Mouse (Mus musculus): ENCODE results near the gene Polrmt. TPM values are rescaled to one million over a fixed set of nuclear protein-coding genes. Genes with fewer than 3 reads are reported as not detected.

The Polrmt gene
- 7.7 and 12.8 TPM in 2 replicates for total RNA-seq (2014; rRNA removed)
- 32.7 and 42.4 TPM in 2 replicates for polyA plus RNA-seq (2012; rRNA removed)

DNA sequence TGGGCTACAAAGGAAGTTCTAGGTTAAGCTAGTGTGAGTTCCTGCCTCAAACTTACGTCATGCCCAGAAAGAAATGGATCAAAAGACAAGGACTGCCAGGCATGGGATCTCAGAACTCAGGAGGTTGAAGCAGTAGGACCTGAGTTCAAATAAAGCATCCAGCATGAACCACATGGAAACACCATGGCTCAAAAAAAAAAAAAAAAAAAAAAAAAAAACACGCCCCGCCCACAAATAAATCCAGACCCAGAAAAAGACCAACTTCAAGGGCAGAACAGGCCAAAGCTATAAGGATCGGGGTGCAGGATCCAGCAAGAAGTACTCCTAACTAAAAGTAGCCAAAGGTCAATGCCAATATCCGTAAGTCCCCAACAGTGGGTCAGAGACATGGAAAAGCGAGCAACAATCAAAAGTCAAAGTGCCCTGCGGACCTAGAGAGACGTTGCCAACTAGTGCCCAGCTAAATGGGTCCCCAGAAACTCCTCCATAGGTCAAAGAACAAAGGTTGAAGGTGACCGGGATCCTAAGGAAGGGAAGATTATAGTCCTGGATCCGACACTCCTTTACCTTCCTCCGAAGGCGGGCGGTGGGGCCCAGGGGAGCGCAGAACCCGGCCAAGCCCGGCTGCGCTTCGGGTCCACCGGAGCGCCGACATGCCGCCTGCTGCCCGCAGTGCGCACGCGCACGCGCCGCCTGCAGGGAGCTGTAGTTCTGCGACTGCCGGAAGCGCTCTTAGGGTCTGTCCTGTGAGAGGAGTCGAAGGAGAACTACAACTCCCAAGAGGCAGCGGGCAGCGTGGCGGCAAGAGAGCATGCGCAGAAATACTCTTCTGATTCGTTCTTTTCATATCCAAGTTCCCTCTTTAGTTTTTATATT is at the start of gene Polrmt:
Gene Polrmt, minus strand, starts transcription at position 684 of the 876 bp plus-strand sequence.
- 1% methylated on average over 38 of the region's 38 CpGs for whole genome bisulfite sequencing
- peaks cover 7% of the 10 kb centered on the region; the same call in 1 of the 2 replicates for H3K36me3 ChIP-seq (ENCODE audit: control insufficient read depth, insufficient read depth, low read length)
- H3K79me2 ChIP-seq (ENCODE audit: control insufficient read depth, insufficient read depth, low read length) = no peaks in the 10 kb centered on the region
- DNase-seq (ENCODE audit: extremely low read depth, low read depth, low spot score) = peak; percentile 94
- H3K27me3 ChIP-seq (ENCODE audit: control insufficient read depth, insufficient read depth, low read length) = no peaks in the 10 kb centered on the region
- H3K27ac ChIP-seq (replicated peaks; ENCODE audit: insufficient read depth, low read depth, low read length) = peak within 1 kb of the TSS; percentile 77
- H3K4me3 ChIP-seq (ENCODE audit: insufficient read depth, low read depth, low read length) = peak within 1 kb of the TSS; percentile 75
- TF ChIP-seq CTCF (IDR thresholded peaks at IDR 0.05; ENCODE audit: low read depth, low read length) (peak; percentile 41), POLR2A (IDR thresholded peaks at IDR 0.05; ENCODE audit: extremely low read depth, insufficient read depth, low read length) (peak; percentile 65; the same call in 1 of the 2 replicates)
- H3K4me1 ChIP-seq (ENCODE audit: control insufficient read depth, insufficient read depth, low read length) = peaks cover 5% of the 10 kb centered on the region
- peak within 1 kb of the TSS; percentile 82 for H3K9ac ChIP-seq (ENCODE audit: low read depth, low read length)

DNA sequence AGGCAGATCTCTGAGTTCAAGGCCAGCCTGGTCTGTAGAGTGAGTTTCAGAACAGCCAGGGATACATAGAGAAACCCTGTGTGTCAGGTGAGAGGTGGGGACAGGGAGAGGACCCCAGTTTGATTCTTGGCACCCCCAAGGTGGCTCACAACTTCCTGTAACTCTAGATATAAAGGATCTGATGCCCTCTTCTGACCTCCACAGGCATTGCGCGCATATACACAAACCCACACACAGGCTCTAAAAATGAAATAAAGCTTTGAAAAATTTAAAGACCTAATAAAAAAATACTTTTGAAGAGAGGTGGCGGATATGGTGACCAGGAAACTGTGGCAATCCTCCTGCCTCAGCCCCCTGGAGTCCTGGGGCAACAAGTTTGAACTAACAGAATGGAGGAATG is 49.5 kb upstream of the Polrmt start:
- H3K9ac ChIP-seq (ENCODE audit: low read depth, low read length) = no peak overlapping the region

DNA sequence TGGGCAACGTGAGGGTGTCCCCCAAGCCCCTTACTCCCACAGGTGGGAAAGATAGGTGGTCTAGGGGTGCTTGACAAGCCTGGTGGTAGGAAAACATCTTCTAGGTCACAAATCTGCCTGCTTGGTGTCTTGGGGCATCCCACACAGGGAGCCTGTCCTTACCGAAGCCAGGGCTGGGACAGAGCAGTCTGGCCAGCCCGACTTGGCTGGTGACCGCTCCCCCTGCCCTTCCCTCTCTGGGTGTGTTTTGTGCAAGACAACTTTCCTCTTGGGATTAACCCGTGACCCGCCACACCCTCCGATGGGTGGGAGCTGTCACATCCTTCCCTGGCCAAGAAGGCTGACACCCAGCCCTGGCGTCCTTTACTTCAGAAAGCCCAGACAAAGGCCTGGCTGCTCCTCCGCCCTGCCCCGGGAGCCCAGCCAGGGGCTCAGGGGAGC is 48.1 kb upstream of the Polrmt start:
- Histone ChIP-seq H3K27ac (replicated peaks; ENCODE audit: insufficient read depth, low read depth, low read length) (no peak overlapping the region), H3K4me1 (ENCODE audit: control insufficient read depth, insufficient read depth, low read length) (no peaks in the 10 kb centered on the region), H3K27me3 (ENCODE audit: control insufficient read depth, insufficient read depth, low read length) (0 out of 2 replicates have a peak, but pooled peaks cover 5% of the 10 kb centered on the region), H3K79me2 (ENCODE audit: control insufficient read depth, insufficient read depth, low read length) (no peaks in the 10 kb centered on the region), H3K4me3 (ENCODE audit: insufficient read depth, low read depth, low read length) (peak overlapping the region; percentile 70), H3K36me3 (ENCODE audit: control insufficient read depth, insufficient read depth, low read length) (no peaks in the 10 kb centered on the region), H3K9ac (ENCODE audit: low read depth, low read length) (peak overlapping the region; percentile 35)
- DNase-seq (ENCODE audit: extremely low read depth, low read depth, low spot score) = no peak
- WGBS = 53% methylated on average over 10 of the region's 10 CpGs
- TF ChIP-seq CTCF (IDR thresholded peaks at IDR 0.05; ENCODE audit: low read depth, low read length) = no peak
- no peak for TF ChIP-seq POLR2A (IDR thresholded peaks at IDR 0.05; ENCODE audit: extremely low read depth, insufficient read depth, low read length)

More for the DNA sequence above, 49.5 kb upstream of the Polrmt start:
- TF ChIP-seq POLR2A (IDR thresholded peaks at IDR 0.05; ENCODE audit: extremely low read depth, insufficient read depth, low read length) = no peak
- TF ChIP-seq CTCF (IDR thresholded peaks at IDR 0.05; ENCODE audit: low read depth, low read length) = no peak
- H3K27ac ChIP-seq (replicated peaks; ENCODE audit: insufficient read depth, low read depth, low read length) = no peak overlapping the region
- H3K4me1 ChIP-seq (ENCODE audit: control insufficient read depth, insufficient read depth, low read length) = no peaks in the 10 kb centered on the region
- 0 out of 2 replicates have a peak, but pooled peaks cover 5% of the 10 kb centered on the region for H3K27me3 ChIP-seq (ENCODE audit: control insufficient read depth, insufficient read depth, low read length)
- H3K79me2 ChIP-seq (ENCODE audit: control insufficient read depth, insufficient read depth, low read length) = no peaks in the 10 kb centered on the region
- 97% methylated on average over 3 of the region's 3 CpGs for WGBS
- no peaks in the 10 kb centered on the region for H3K36me3 ChIP-seq (ENCODE audit: control insufficient read depth, insufficient read depth, low read length)
- no peak for DNase-seq (ENCODE audit: extremely low read depth, low read depth, low spot score)
- H3K4me3 ChIP-seq (ENCODE audit: insufficient read depth, low read depth, low read length) = no peak overlapping the region

DNA sequence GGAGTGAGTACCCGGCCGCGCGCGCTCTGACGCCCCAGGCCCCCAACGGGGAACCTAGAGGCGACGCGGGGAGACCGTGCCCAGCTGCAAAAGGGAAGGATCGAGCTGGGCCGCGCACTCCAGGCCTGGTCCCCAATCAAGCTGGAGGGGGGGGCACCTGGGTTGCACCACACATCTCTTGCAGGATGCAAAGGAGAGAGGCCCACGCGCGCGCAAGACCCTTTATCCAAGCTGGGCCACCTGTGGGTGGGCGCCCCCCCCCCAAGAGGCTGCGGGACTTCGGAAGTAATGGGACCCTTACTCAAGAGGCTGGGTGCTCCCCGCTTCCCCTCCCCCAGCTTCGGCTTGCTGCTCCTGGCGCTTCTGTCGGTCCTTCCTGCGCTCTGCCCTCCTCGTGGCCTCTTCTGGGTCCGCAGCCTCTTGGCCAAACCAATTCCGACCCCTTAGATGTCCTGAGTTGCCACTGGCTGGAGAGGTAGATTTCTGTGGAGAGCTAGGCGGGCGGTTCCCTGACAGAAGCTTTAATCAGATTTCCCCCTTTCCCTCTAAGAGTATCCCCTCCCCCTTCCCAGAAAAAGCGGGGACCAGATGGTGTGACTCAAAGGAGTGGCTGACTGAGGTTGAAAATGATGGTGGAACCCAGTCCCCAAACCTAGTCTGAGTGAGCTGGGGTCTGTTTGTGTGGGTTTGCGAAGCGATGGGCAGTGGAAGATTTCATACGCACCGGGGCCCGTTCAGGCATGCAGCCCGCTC is 47.5 kb upstream of the Polrmt start:
- peak overlapping the region; percentile 70 for H3K4me3 ChIP-seq (ENCODE audit: insufficient read depth, low read depth, low read length)
- no peak overlapping the region; the same call in 1 of the 2 replicates for H3K27ac ChIP-seq (replicated peaks; ENCODE audit: insufficient read depth, low read depth, low read length)
- no peaks in the 10 kb centered on the region for H3K4me1 ChIP-seq (ENCODE audit: control insufficient read depth, insufficient read depth, low read length)
- peak overlapping the region; percentile 86 for H3K9ac ChIP-seq (ENCODE audit: low read depth, low read length)
- 18% methylated on average over 37 of the region's 38 CpGs for WGBS
- no peaks in the 10 kb centered on the region for H3K36me3 ChIP-seq (ENCODE audit: control insufficient read depth, insufficient read depth, low read length)
- no peak for TF ChIP-seq POLR2A (IDR thresholded peaks at IDR 0.05; ENCODE audit: extremely low read depth, insufficient read depth, low read length)
- TF ChIP-seq CTCF (IDR thresholded peaks at IDR 0.05; ENCODE audit: low read depth, low read length) = no peak
- no peaks in the 10 kb centered on the region for H3K79me2 ChIP-seq (ENCODE audit: control insufficient read depth, insufficient read depth, low read length)
- 0 out of 2 replicates have a peak, but pooled peaks cover 5% of the 10 kb centered on the region for H3K27me3 ChIP-seq (ENCODE audit: control insufficient read depth, insufficient read depth, low read length)
- no peak for DNase-seq (ENCODE audit: extremely low read depth, low read depth, low spot score)

DNA sequence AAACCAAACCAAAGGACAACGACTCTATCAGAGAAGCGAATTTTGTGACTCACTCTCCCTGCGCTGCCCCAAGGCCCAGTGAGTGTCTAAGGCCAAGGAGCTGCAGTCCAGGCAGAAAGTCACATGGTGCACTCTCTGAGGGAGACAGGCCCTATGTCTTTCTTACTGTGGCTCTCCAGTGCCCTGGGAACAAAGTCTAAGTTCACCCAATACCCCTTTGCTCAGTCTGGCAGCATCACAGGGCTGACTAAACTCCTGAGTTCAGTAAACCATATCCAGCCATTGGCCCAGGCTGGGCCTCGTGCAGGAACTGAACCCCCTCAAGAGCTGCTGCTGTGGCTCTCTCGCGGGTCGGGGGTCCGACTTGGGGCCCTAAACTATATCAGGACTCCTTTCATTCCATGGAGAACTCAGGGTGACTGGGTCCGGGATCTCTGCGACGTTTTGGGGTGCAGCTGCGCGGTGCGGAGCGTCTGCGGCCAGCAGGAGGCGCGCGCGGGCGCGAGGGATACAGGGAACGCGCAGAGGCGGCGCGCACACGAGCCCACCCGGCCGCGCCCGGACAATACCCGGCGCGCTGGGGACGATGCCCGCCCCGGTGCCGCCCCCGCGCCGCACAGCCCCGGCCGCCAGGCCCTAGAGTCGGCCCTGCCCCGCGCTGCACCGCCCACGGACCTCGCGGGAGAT is 46.8 kb upstream of the Polrmt start, which contains the start of gene Palm:
Gene Palm, plus strand, starts transcription at position 522 of the 687 bp plus-strand sequence.
- H3K79me2 ChIP-seq (ENCODE audit: control insufficient read depth, insufficient read depth, low read length) = no peaks in the 10 kb centered on the region
- WGBS = 9% methylated on average over 35 of the region's 51 CpGs
- TF ChIP-seq CTCF (IDR thresholded peaks at IDR 0.05; ENCODE audit: low read depth, low read length) (peak; percentile 85), POLR2A (IDR thresholded peaks at IDR 0.05; ENCODE audit: extremely low read depth, insufficient read depth, low read length) (no peak)
- H3K9ac ChIP-seq (ENCODE audit: low read depth, low read length) = peak within 1 kb of the TSS; percentile 86
- H3K4me3 ChIP-seq (ENCODE audit: insufficient read depth, low read depth, low read length) = peak within 1 kb of the TSS; percentile 70
- no peak for DNase-seq (ENCODE audit: extremely low read depth, low read depth, low spot score)
- no peak within 1 kb of the TSS; the same call in 1 of the 2 replicates for H3K27ac ChIP-seq (replicated peaks; ENCODE audit: insufficient read depth, low read depth, low read length)
- H3K36me3 ChIP-seq (ENCODE audit: control insufficient read depth, insufficient read depth, low read length) = no peaks in the 10 kb centered on the region
- H3K27me3 ChIP-seq (ENCODE audit: control insufficient read depth, insufficient read depth, low read length) = 0 out of 2 replicates have a peak, but pooled peaks cover 5% of the 10 kb centered on the region
- no peaks in the 10 kb centered on the region for H3K4me1 ChIP-seq (ENCODE audit: control insufficient read depth, insufficient read depth, low read length)
